Mouse (Mus musculus): ENCODE data around the gene Slc51b. TPM values are rescaled to one million over a fixed set of nuclear protein-coding genes. Genes with fewer than 3 reads are reported as not detected.

The Slc51b gene
- polyA plus RNA-seq, 1 experiment from 2014 or later, result not detected

DNA sequence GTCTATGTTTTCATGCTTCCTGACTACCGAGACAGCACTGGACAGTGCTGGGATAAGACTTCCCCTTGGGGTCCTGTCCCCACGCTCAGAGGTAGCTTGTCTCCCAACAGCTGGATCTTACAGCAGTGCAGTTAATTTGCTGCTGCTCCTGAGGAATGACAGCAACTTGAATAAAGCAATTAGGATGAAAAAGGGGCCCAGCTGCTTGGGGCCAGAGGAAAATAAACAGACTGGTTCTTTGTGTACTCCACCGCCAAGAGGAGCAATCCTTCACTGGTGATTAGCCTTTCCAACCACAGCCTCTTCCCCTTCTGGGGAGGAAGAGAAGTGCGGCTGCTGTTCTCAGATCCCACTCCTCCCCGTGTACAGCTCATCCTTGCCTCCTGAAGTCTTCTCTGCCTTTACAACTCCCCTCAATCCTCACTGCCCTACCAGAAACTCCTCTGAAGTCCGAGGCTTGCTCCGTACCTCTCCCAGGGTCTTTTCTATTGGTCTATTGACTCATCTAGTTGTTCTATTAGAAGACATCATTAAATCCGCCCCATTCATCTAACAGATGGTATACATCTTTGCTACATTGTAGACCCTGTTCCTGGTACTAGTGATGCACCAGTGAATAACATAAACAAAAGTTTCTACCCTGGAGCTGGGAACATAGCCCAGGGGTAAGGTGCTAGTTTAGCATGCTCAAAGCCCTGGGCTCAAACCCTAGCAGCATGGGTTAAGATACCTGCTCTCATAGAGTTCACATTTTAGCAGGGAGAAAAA lies 36.2 kb downstream of the Slc51b start:
- peaks cover 24% of the 10 kb centered on the region for H3K27me3 ChIP-seq
- no peak overlapping the region for H3K4me2 ChIP-seq
- no peaks in the 10 kb centered on the region for H3K9me3 ChIP-seq
- 34% methylated on average over 8 of the region's 8 CpGs for WGBS
- no peak overlapping the region for H3K4me3 ChIP-seq
- H3K36me3 ChIP-seq, result no peaks in the 10 kb centered on the region
- ATAC-seq (ENCODE audit: low FRiP score, low read depth), result no peak
- H3K27ac ChIP-seq (replicated peaks), result no peak overlapping the region
- peaks cover 7% of the 10 kb centered on the region; the same call in 1 of the 2 replicates for H3K4me1 ChIP-seq (replicated peaks)
- no peak overlapping the region for H3K9ac ChIP-seq

GRCm38 (mm10) chr9:65384276-65384675 lies 38.5 kb downstream of the Slc51b start:
- WGBS, result 63% methylated on average over 3 of the region's 3 CpGs
- no peak overlapping the region for H3K27ac ChIP-seq (replicated peaks)
- H3K36me3 ChIP-seq, result no peaks in the 10 kb centered on the region
- ATAC-seq (ENCODE audit: low FRiP score, low read depth), result no peak
- H3K27me3 ChIP-seq, result peaks cover 6% of the 10 kb centered on the region; the same call in 1 of the 2 replicates
- H3K9me3 ChIP-seq, result no peaks in the 10 kb centered on the region
- no peak overlapping the region for H3K4me2 ChIP-seq
- no peak overlapping the region for H3K9ac ChIP-seq
- no peak overlapping the region for H3K4me3 ChIP-seq
- no peaks in the 10 kb centered on the region for H3K4me1 ChIP-seq (replicated peaks)

GRCm38 (mm10) chr9:65382751-65383097 lies 40.0 kb downstream of the Slc51b start:
- Histone ChIP-seq H3K4me3 (no peak overlapping the region), H3K27me3 (no peaks in the 10 kb centered on the region), H3K9ac (no peak overlapping the region), H3K36me3 (no peaks in the 10 kb centered on the region), H3K4me2 (no peak overlapping the region), H3K9me3 (no peaks in the 10 kb centered on the region), H3K27ac (replicated peaks) (no peak overlapping the region), H3K4me1 (replicated peaks) (no peaks in the 10 kb centered on the region)
- 68% methylated on average over 3 of the region's 3 CpGs for WGBS
- no peak for ATAC-seq (ENCODE audit: low FRiP score, low read depth)

DNA sequence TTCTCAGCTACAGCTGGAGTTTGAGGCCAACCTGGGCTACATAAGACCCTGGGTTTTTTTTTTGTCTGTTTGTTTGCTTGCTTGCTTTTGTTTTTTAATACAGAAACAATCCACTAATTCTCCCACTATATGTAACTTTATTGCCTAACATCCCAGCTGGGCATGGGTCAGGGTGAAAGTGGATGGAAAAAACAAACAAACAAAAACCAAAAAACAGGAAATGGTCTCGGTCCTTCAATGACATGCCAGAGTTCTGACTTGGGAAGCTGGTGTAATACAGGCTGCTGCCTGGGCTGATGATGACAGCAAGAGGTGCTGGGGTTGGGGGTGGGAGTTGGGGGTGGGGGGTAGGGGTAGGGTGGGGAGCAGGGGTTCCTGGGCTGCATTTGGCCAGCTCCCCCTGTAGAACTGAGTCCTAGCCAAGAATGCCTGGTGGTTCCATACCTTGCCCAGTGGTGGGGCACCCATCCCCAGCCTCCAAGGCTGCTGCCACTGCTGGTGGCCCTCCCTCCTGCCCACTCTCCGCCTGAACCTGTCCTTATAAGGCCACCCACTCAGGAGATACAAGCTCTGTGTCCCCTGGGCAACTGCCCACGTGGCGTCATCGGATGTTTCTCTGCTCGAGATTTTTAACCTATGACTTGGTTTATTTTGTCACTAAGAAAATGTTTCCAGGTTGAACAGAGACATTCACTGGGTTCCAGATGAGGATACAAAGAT lies 40.6 kb downstream of the Slc51b start:
- H3K27me3 ChIP-seq, result no peaks in the 10 kb centered on the region
- no peak overlapping the region for H3K9ac ChIP-seq
- H3K4me2 ChIP-seq, result no peak overlapping the region
- WGBS, result 80% methylated on average over 6 of the region's 6 CpGs
- H3K4me3 ChIP-seq, result no peak overlapping the region
- no peaks in the 10 kb centered on the region for H3K4me1 ChIP-seq (replicated peaks)
- no peaks in the 10 kb centered on the region for H3K36me3 ChIP-seq
- no peak overlapping the region for H3K27ac ChIP-seq (replicated peaks)
- no peaks in the 10 kb centered on the region for H3K9me3 ChIP-seq
- no peak for ATAC-seq (ENCODE audit: low FRiP score, low read depth)

DNA sequence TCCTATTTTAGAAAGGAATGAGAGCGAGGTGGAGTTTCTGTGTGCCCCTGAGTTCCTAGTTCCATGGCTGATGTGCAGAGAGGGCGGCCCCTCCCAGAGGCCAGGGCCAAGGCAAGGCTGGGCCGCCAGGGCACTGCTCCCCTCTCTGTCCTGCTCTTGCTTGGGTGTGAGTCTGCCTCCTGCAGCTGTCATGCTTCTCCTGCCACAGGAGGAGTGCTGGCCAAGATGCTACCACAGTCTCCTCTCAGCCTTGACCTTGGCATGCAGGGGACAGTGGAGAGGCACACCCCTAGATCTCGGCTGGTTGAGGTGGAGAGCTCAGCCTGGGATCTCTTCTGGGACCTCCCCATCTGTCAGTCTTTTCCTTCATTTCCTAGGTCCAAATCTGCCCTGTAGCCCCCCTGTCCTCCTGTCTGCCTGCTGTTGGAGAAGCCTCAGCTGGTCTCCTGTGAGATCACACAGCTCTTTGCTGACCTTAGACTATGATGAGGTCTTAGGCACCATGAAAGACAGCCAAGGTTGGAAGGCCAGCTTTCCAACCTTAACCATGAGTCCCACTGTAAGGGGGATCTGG lies 41.7 kb downstream of the Slc51b start:
- H3K4me2 ChIP-seq, result no peak overlapping the region
- H3K9me3 ChIP-seq, result no peaks in the 10 kb centered on the region
- H3K4me1 ChIP-seq (replicated peaks), result no peaks in the 10 kb centered on the region
- no peak overlapping the region for H3K4me3 ChIP-seq
- ATAC-seq (ENCODE audit: low FRiP score, low read depth), result no peak
- H3K9ac ChIP-seq, result no peak overlapping the region
- no peak overlapping the region for H3K27ac ChIP-seq (replicated peaks)
- no peaks in the 10 kb centered on the region for H3K36me3 ChIP-seq
- 87% methylated on average over 4 of the region's 4 CpGs for WGBS
- H3K27me3 ChIP-seq, result no peaks in the 10 kb centered on the region

GRCm38 (mm10) chr9:65375163-65375934 lies 47.4 kb downstream of the Slc51b start:
- WGBS, result 79% methylated on average over 9 of the region's 9 CpGs
- Histone ChIP-seq H3K4me2 (no peak overlapping the region), H3K27me3 (no peaks in the 10 kb centered on the region), H3K4me3 (no peak overlapping the region), H3K9me3 (no peaks in the 10 kb centered on the region), H3K4me1 (replicated peaks) (no peaks in the 10 kb centered on the region), H3K9ac (no peak overlapping the region), H3K27ac (replicated peaks) (no peak overlapping the region), H3K36me3 (peaks cover 4% of the 10 kb centered on the region; the same call in 1 of the 2 replicates)
- no peak for ATAC-seq (ENCODE audit: low FRiP score, low read depth)

DNA sequence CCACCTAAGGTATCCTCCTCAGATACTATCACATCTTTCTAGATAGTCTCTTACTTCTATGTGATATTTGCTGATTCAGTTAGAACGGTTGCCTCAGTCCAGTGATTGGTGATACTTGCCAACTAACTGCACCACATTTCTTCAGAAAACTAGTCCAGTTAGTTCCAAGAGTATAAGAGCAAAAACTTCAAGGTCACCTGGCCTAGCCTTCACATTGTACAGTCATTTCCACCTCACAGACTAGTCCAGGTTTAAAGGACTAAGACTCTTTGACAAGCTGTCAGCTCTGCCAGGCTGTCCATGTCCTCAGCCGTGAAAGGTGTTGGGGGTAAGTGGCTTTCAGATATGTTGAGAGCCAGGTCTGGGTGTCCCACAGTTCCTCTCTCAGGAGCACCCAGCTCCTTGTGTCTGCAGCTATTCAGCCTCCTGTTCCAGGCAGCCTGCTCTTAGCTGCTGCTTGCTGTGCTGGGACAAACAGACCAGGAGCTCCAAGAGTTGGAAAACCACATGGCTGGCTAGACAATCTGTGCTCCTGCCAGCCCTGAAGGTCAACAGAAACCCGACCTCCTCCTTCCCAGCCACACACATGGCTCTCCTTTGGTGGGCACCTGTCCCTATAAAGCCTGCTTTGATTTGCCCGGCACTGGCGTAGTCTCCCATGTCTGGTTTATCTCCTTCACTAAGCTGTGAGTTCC lies 48.1 kb downstream of the Slc51b start:
- 85% methylated on average over 5 of the region's 5 CpGs for WGBS
- no peaks in the 10 kb centered on the region for H3K27me3 ChIP-seq
- no peak overlapping the region for H3K4me2 ChIP-seq
- H3K9ac ChIP-seq, result no peak overlapping the region
- peaks cover 4% of the 10 kb centered on the region; the same call in 1 of the 2 replicates for H3K36me3 ChIP-seq
- no peak overlapping the region for H3K27ac ChIP-seq (replicated peaks)
- no peaks in the 10 kb centered on the region for H3K9me3 ChIP-seq
- no peaks in the 10 kb centered on the region for H3K4me1 ChIP-seq (replicated peaks)
- no peak overlapping the region for H3K4me3 ChIP-seq
- no peak for ATAC-seq (ENCODE audit: low FRiP score, low read depth)

DNA sequence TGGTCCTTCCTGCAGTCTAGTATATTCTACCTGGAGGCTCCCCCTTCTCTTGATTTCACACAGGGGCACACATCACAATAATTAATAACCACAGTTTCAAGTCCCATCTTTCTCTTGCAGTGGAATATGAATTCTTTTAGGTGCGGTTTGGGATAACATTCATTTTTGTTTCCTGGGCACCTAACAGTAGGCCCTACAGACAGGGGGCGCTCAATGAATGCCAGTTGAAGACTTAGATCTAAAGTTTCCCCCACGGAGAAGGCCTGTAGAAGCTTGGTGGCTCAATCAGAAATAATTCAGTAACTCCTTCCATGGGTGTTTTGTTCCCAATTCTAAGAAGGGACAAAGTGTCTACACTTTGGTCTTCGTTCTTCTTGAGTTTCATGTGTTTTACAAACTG lies 50.3 kb downstream of the Slc51b start:
- Histone ChIP-seq H3K4me3 (no peak overlapping the region), H3K4me1 (replicated peaks) (no peaks in the 10 kb centered on the region), H3K9me3 (no peaks in the 10 kb centered on the region), H3K36me3 (peaks cover 4% of the 10 kb centered on the region; the same call in 1 of the 2 replicates), H3K9ac (no peak overlapping the region), H3K4me2 (no peak overlapping the region), H3K27me3 (no peaks in the 10 kb centered on the region), H3K27ac (replicated peaks) (no peak overlapping the region)
- WGBS, result 74% methylated on average over 4 of the region's 4 CpGs
- no peak for ATAC-seq (ENCODE audit: low FRiP score, low read depth)

GRCm38 (mm10) chr9:65371756-65372155 lies 51.0 kb downstream of the Slc51b start:
- H3K4me3 ChIP-seq, result no peak overlapping the region
- WGBS, result 80% methylated on average over 24 of the region's 24 CpGs
- H3K9ac ChIP-seq, result no peak overlapping the region
- H3K9me3 ChIP-seq, result no peaks in the 10 kb centered on the region
- peaks cover 4% of the 10 kb centered on the region; the same call in 1 of the 2 replicates for H3K36me3 ChIP-seq
- H3K4me1 ChIP-seq (replicated peaks), result no peaks in the 10 kb centered on the region
- ATAC-seq (ENCODE audit: low FRiP score, low read depth), result no peak
- no peaks in the 10 kb centered on the region for H3K27me3 ChIP-seq
- H3K4me2 ChIP-seq, result no peak overlapping the region
- no peak overlapping the region for H3K27ac ChIP-seq (replicated peaks)

GRCm38 (mm10) chr9:65365721-65366120 lies 57.0 kb downstream of the Slc51b start:
- H3K27me3 ChIP-seq, result no peaks in the 10 kb centered on the region
- no peak overlapping the region for H3K27ac ChIP-seq (replicated peaks)
- H3K9me3 ChIP-seq, result no peaks in the 10 kb centered on the region
- no peak overlapping the region for H3K4me2 ChIP-seq
- no peak for ATAC-seq (ENCODE audit: low FRiP score, low read depth)
- no peak overlapping the region for H3K4me3 ChIP-seq
- no peaks in the 10 kb centered on the region for H3K4me1 ChIP-seq (replicated peaks)
- H3K36me3 ChIP-seq, result peaks cover 12% of the 10 kb centered on the region
- 92% methylated on average over 7 of the region's 7 CpGs for WGBS
- H3K9ac ChIP-seq, result no peak overlapping the region

- 63% methylated on average over 9 of the region's 9 CpGs for WGBS
Measured at GRCm38 (mm10) chr9:65363684-65364083, 59.1 kb downstream of the Slc51b start.

More at GRCm38 (mm10) chr9:65363684-65364083, 59.1 kb downstream of the Slc51b start:
- H3K9me3 ChIP-seq, result no peaks in the 10 kb centered on the region
- H3K4me3 ChIP-seq, result no peak overlapping the region
- no peak overlapping the region for H3K4me2 ChIP-seq
- H3K36me3 ChIP-seq, result peaks cover 29% of the 10 kb centered on the region
- ATAC-seq (ENCODE audit: low FRiP score, low read depth), result no peak
- H3K9ac ChIP-seq, result no peak overlapping the region
- H3K4me1 ChIP-seq (replicated peaks), result no peaks in the 10 kb centered on the region
- H3K27ac ChIP-seq (replicated peaks), result no peak overlapping the region
- no peaks in the 10 kb centered on the region for H3K27me3 ChIP-seq

All from hindbrain, embryonic 15.5 days (tissue).